Mouse (Mus musculus) myocyte (in vitro differentiated cells): ENCODE measurements around the gene Sipa1.

Experiments used
- MYOD1 ChIP-seq, 3 experiments: IDR thresholded peaks; one replicate each; pipeline ENCODE4 v1.6.1; 2011; ENCODE audit warnings: control low read depth in 2 of 3, low read depth in 2 of 3, mild to moderate bottlenecking in 2 of 3, moderate library complexity in 1 of 3; ENCODE audit not compliant: insufficient read length in 2 of 3, control insufficient read depth in 1 of 3
- SRF ChIP-seq: IDR thresholded peaks from one replicate; pipeline ENCODE4 v1.6.1; 2011; ENCODE audit warnings: low read depth; ENCODE audit not compliant: control insufficient read depth, insufficient read length

GRCm38 (mm10) chr19:5684985-5685384 is 21.5 kb upstream of the Sipa1 start:
- TF ChIP-seq MYOD1 (IDR thresholded peaks at IDR 0.05; ENCODE audit: control insufficient read depth in 1 of 3, insufficient read length in 2 of 3, low read depth in 2 of 3) (no peak), SRF (no peak)
